Mouse (Mus musculus) heart, postnatal 4 days (tissue): ENCODE results near the gene Tcp11. TPM values are rescaled to one million over a fixed set of nuclear protein-coding genes. Genes with fewer than 3 reads are reported as not detected.

Experiments
- DNase-seq: peaks from one replicate; pipeline ENCODE4 v3.0.0; 2021
- total RNA-seq, 2 experiments: library from RNA; stranded (reverse); gene quantifications; 2 replicates each; pipeline ENCODE4 v1.2.3; 2021

The Tcp11 gene
- total RNA-seq, 2 experiments from 2014 or later: 0.14 TPM; not detected in 1

GRCm38 (mm10) chr17:28084395-28084905, 4.0 kb upstream of the Tcp11 start:
- DNase-seq: no peak

GRCm38 (mm10) chr17:28082863-28083262, 2.4 kb upstream of the Tcp11 start:
- no peak for DNase-seq

- DNase-seq: no peak
Observed at GRCm38 (mm10) chr17:28081856-28082255, 1.4 kb upstream of the Tcp11 start.

- DNase-seq: peak; percentile 62
Observed at GRCm38 (mm10) chr17:28081385-28081784, 946 bp upstream of the Tcp11 start.

- no peak for DNase-seq
Observed at GRCm38 (mm10) chr17:28080817-28081165, 352 bp upstream of the Tcp11 start.

- peak; percentile 89 for DNase-seq
Observed at GRCm38 (mm10) chr17:28079618-28080017, 821 bp downstream of the Tcp11 start.

- DNase-seq: no peak
Observed at GRCm38 (mm10) chr17:28078028-28078427, 2.4 kb downstream of the Tcp11 start.

GRCm38 (mm10) chr17:28074486-28074885, 6.0 kb downstream of the Tcp11 start:
- no peak for DNase-seq

GRCm38 (mm10) chr17:28072730-28073129, 7.7 kb downstream of the Tcp11 start:
- no peak for DNase-seq

GRCm38 (mm10) chr17:28070256-28070655, 10.2 kb downstream of the Tcp11 start:
- DNase-seq: no peak

- DNase-seq: no peak
Observed at GRCm38 (mm10) chr17:28069446-28069845, 11.0 kb downstream of the Tcp11 start.

- DNase-seq: no peak
Observed at GRCm38 (mm10) chr17:28067303-28067702, 13.1 kb downstream of the Tcp11 start.

GRCm38 (mm10) chr17:28063163-28063562, 17.3 kb downstream of the Tcp11 start:
- no peak for DNase-seq

- no peak for DNase-seq
Observed at GRCm38 (mm10) chr17:28062710-28063109, 17.7 kb downstream of the Tcp11 start.

- peak; percentile 51 for DNase-seq
Observed at GRCm38 (mm10) chr17:28061472-28061871, 19.0 kb downstream of the Tcp11 start.

GRCm38 (mm10) chr17:28060681-28061080, 19.8 kb downstream of the Tcp11 start:
- no peak for DNase-seq

- no peak for DNase-seq
Observed at GRCm38 (mm10) chr17:28058346-28058745, 22.1 kb downstream of the Tcp11 start.

- no peak for DNase-seq
Observed at GRCm38 (mm10) chr17:28052293-28052863, 28.1 kb downstream of the Tcp11 start.

GRCm38 (mm10) chr17:28050210-28050609, 30.2 kb downstream of the Tcp11 start:
- no peak for DNase-seq

GRCm38 (mm10) chr17:28048425-28048824, 32.0 kb downstream of the Tcp11 start:
- DNase-seq: peak; percentile 65

- DNase-seq: no peak
Observed at GRCm38 (mm10) chr17:28047520-28047919, 32.9 kb downstream of the Tcp11 start.

GRCm38 (mm10) chr17:28047017-28047416, 33.4 kb downstream of the Tcp11 start:
- DNase-seq: no peak

GRCm38 (mm10) chr17:28042299-28042771, 38.1 kb downstream of the Tcp11 start:
- DNase-seq: peak; percentile 39

- no peak for DNase-seq
Observed at GRCm38 (mm10) chr17:28041298-28041697, 39.1 kb downstream of the Tcp11 start.

- no peak for DNase-seq
Observed at GRCm38 (mm10) chr17:28040620-28041019, 39.8 kb downstream of the Tcp11 start.
